Comparison of ENCODE assay signal across 10 mouse cellular contexts in genomic region chr11:117254161-117255107, GRCm38 (mm10). TPM values are rescaled to one million over a fixed set of nuclear protein-coding genes. Genes with fewer than 3 reads are reported as not detected.
DNase-seq lines count a peak whose midpoint lies in the region; ATAC-seq lines count a peak whose summit lies in the region.
"Had no signal": no experiment of that assay in that cellular context is flagged by ENCODE, and none has a peak within 500 bp of the region (broad histone marks: within the 10 kb centered on the region; RNA-seq: fewer than 3 reads in every experiment).

No protein-coding gene starts in this region.

- peaks cover 20% of the 10 kb centered on the region for H3K4me1 ChIP-seq in hindbrain, embryonic 12.5 days
- peaks cover 2% of the 10 kb centered on the region for H3K4me1 ChIP-seq in hindbrain, embryonic 14.5 days (replicated peaks; ENCODE audit: control insufficient read depth, insufficient read depth, low read length)
- H3K4me1 ChIP-seq in midbrain, embryonic 14.5 days (ENCODE audit: control insufficient read depth, insufficient read depth, low read length) = peaks cover 3% of the 10 kb centered on the region
- H3K4me1 ChIP-seq in midbrain, embryonic 15.5 days = peaks cover 5% of the 10 kb centered on the region
- H3K4me1 ChIP-seq in limb, embryonic 15.5 days = peaks cover 43% of the 10 kb centered on the region

- H3K4me2 ChIP-seq in hindbrain, embryonic 12.5 days (replicated peaks) = no peak overlapping the region
- H3K4me2 ChIP-seq in hindbrain, embryonic 14.5 days (replicated peaks) = no peak overlapping the region
- no peak overlapping the region for H3K4me2 ChIP-seq in midbrain, embryonic 14.5 days (ENCODE audit: low read length)
- no peak overlapping the region for H3K4me2 ChIP-seq in midbrain, embryonic 15.5 days
- H3K4me2 ChIP-seq in limb, embryonic 15.5 days = no peak overlapping the region

- H3K9me3 ChIP-seq in hindbrain, embryonic 12.5 days (replicated peaks) = no peaks in the 10 kb centered on the region
- H3K9me3 ChIP-seq in hindbrain, embryonic 14.5 days (ENCODE audit: control insufficient read depth, low read length) = no peaks in the 10 kb centered on the region
- no peaks in the 10 kb centered on the region for H3K9me3 ChIP-seq in midbrain, embryonic 14.5 days (ENCODE audit: control insufficient read depth, low read length)
- H3K9me3 ChIP-seq in midbrain, embryonic 15.5 days = no peaks in the 10 kb centered on the region
- H3K9me3 ChIP-seq in limb, embryonic 15.5 days = no peaks in the 10 kb centered on the region

- H3K27me3 ChIP-seq in hindbrain, embryonic 12.5 days = no peaks in the 10 kb centered on the region
- no peaks in the 10 kb centered on the region for H3K27me3 ChIP-seq in hindbrain, embryonic 14.5 days (ENCODE audit: control insufficient read depth, insufficient read depth, low read length)
- no peaks in the 10 kb centered on the region for H3K27me3 ChIP-seq in midbrain, embryonic 14.5 days (ENCODE audit: control insufficient read depth, insufficient read depth, low read length)
- H3K27me3 ChIP-seq in midbrain, embryonic 15.5 days (replicated peaks) = no peaks in the 10 kb centered on the region
- no peaks in the 10 kb centered on the region for H3K27me3 ChIP-seq in limb, embryonic 15.5 days

- 0 out of 2 replicates have a peak, but pooled peaks have one; percentile 32 for ATAC-seq in hindbrain, embryonic 12.5 days (ENCODE audit: low FRiP score)
- ATAC-seq in hindbrain, embryonic 14.5 days (ENCODE audit: low FRiP score) = no peak
- ATAC-seq in midbrain, embryonic 14.5 days (ENCODE audit: low FRiP score, low TSS enrichment) = no peak
- ATAC-seq in midbrain, embryonic 15.5 days (replicated peaks) = no peak
- 0 out of 2 replicates have a peak, but pooled peaks have one; percentile 40 for ATAC-seq in limb, embryonic 15.5 days (ENCODE audit: insufficient number of reproducible peaks, low FRiP score, low TSS enrichment, low read depth)
- ATAC-seq in erythroid progenitor cell, adult 5-6 weeks (replicated peaks; ENCODE audit: low FRiP score, poor library complexity, severe bottlenecking) = no peak
- ATAC-seq: activated CD4-positive, CD25-positive, alpha-beta regulatory T cell, adult 4 months had no signal

- H3K9ac ChIP-seq in hindbrain, embryonic 12.5 days = no peak overlapping the region
- no peak overlapping the region for H3K9ac ChIP-seq in hindbrain, embryonic 14.5 days
- H3K9ac ChIP-seq in midbrain, embryonic 14.5 days (replicated peaks; ENCODE audit: low read length) = no peak overlapping the region
- no peak overlapping the region for H3K9ac ChIP-seq in midbrain, embryonic 15.5 days
- H3K9ac ChIP-seq in limb, embryonic 15.5 days = no peak overlapping the region

- no peak for DNase-seq in hindbrain, embryonic 14.5 days (ENCODE audit: low spot score)
- peak; percentile 33 for DNase-seq in midbrain, embryonic 14.5 days
- peak; percentile 83 for DNase-seq in ZHBTc4 (ENCODE audit: low read depth, low spot score)
- DNase-seq: heart, postnatal 36 days had no signal

- H3K36me3 ChIP-seq in hindbrain, embryonic 12.5 days = no peaks in the 10 kb centered on the region
- no peaks in the 10 kb centered on the region for H3K36me3 ChIP-seq in hindbrain, embryonic 14.5 days (replicated peaks; ENCODE audit: control insufficient read depth, insufficient read depth)
- no peaks in the 10 kb centered on the region for H3K36me3 ChIP-seq in midbrain, embryonic 14.5 days (ENCODE audit: control insufficient read depth, insufficient read depth, low read length)
- H3K36me3 ChIP-seq in midbrain, embryonic 15.5 days (replicated peaks) = no peaks in the 10 kb centered on the region
- no peaks in the 10 kb centered on the region for H3K36me3 ChIP-seq in limb, embryonic 15.5 days

- H3K27ac ChIP-seq in hindbrain, embryonic 12.5 days = 0 out of 2 replicates have a peak overlapping the region, but pooled peaks have one; percentile 7
- no peak overlapping the region for H3K27ac ChIP-seq in hindbrain, embryonic 14.5 days
- no peak overlapping the region for H3K27ac ChIP-seq in midbrain, embryonic 14.5 days (replicated peaks; ENCODE audit: low read depth, low read length)
- no peak overlapping the region for H3K27ac ChIP-seq in midbrain, embryonic 15.5 days
- H3K27ac ChIP-seq in limb, embryonic 15.5 days = no peak overlapping the region

- 59% methylated on average over 18 of the region's 18 CpGs for WGBS in hindbrain, embryonic 12.5 days
- 59% methylated on average over 18 of the region's 18 CpGs for WGBS in hindbrain, embryonic 14.5 days
- 69% methylated on average over 18 of the region's 18 CpGs for WGBS in midbrain, embryonic 14.5 days
- 68% methylated on average over 18 of the region's 18 CpGs for WGBS in midbrain, embryonic 15.5 days
- WGBS in limb, embryonic 15.5 days = 47% methylated on average over 18 of the region's 18 CpGs

- H3K4me3 ChIP-seq in hindbrain, embryonic 12.5 days = no peak overlapping the region
- no peak overlapping the region for H3K4me3 ChIP-seq in hindbrain, embryonic 14.5 days (replicated peaks; ENCODE audit: low read length)
- H3K4me3 ChIP-seq in midbrain, embryonic 14.5 days (replicated peaks; ENCODE audit: low read depth, low read length) = no peak overlapping the region
- H3K4me3 ChIP-seq in midbrain, embryonic 15.5 days = no peak overlapping the region
- H3K4me3 ChIP-seq in limb, embryonic 15.5 days = no peak overlapping the region
- H3K4me3 ChIP-seq: erythroblast, embryonic 14.5 days had no signal

RNA-seq across cellular contexts. Expression of gene Sept9, which starts 55.0 kb away (rescaled TPM):
- polyA plus RNA-seq in hindbrain, embryonic 12.5 days (2016; fragmentation: Nextera tagmentation; extraction: Ambion mirVana) = 165 and 179 TPM in 2 replicates
- 96.5 and 96.9 TPM in 2 replicates for polyA plus RNA-seq in hindbrain, embryonic 14.5 days (2014; fragmentation: Nextera tagmentation; extraction: Ambion mirVana)
- 91.8 and 97.4 TPM in 2 replicates for polyA plus RNA-seq in midbrain, embryonic 14.5 days (2014; fragmentation: Nextera tagmentation; extraction: Ambion mirVana)
- 106 and 112 TPM in 2 replicates for polyA plus RNA-seq in midbrain, embryonic 15.5 days (2015; fragmentation: Nextera tagmentation; extraction: Ambion mirVana)
- 135 and 139 TPM in 2 replicates for polyA plus RNA-seq in limb, embryonic 15.5 days (2015; fragmentation: Nextera tagmentation; extraction: Ambion mirVana)
- total RNA-seq in erythroid progenitor cell, adult 5-6 weeks (2015; ENCODE audit: low replicate concordance) = 15.1 and 20.5 TPM in 2 replicates
- 16.0 and 18.6 TPM in 2 replicates for total RNA-seq in erythroid progenitor cell, adult 5-6 weeks (2017; ENCODE audit: low replicate concordance)

Comparison
In these comparisons a context has a peak if more than half of its experiments do, and no peak if none do; other contexts are left out.
1. ATAC-seq: peak in hindbrain, embryonic 12.5 days (single experiment) and limb, embryonic 15.5 days (single experiment); none in hindbrain, embryonic 14.5 days (single experiment), midbrain, embryonic 14.5 days (single experiment), midbrain, embryonic 15.5 days (single experiment) and erythroid progenitor cell, adult 5-6 weeks (single experiment).